Mouse (Mus musculus) erythroblast, adult 5-6 weeks (primary cell): ENCODE results near the gene Pygb. TPM values are rescaled to one million over a fixed set of nuclear protein-coding genes. Genes with fewer than 3 reads are reported as not detected.

Source experiments
- total RNA-seq, 2 experiments: library from RNA; stranded (forward) in 1 of 2; stranded (reverse) in 1 of 2; fragments of 150-400 nt in 1 of 2; fragments of 200-764, 138-1000 nt in 1 of 2; gene quantifications; 2 replicates each; pipeline versions ENCODE4 v1.2.3 to v1.2.4; 2015 to 2017; ENCODE audit warnings: low replicate concordance in 2 of 2

Pygb gene
- total RNA-seq, 2 experiments from 2014 or later, result 2.3 to 8.8 TPM

Other genes starting within 250 kb of the Pygb start
- gene Cst7, start 216.3 kb upstream of the Pygb start, total RNA-seq (2015; ENCODE audit: low replicate concordance), result 45.9 and 54.5 TPM in 2 replicates
- gene Cst7, start 216.3 kb upstream of the Pygb start, total RNA-seq (2017; ENCODE audit: low replicate concordance), result 40.1 and 48.2 TPM in 2 replicates
- gene Apmap, start 178.2 kb upstream of the Pygb start, total RNA-seq (2015; ENCODE audit: low replicate concordance), result 3.6 and 15.9 TPM in 2 replicates
- 14.1 and 20.7 TPM in 2 replicates for gene Apmap, start 178.2 kb upstream of the Pygb start, total RNA-seq (2017; ENCODE audit: low replicate concordance)
- gene Acss1, start 118.2 kb upstream of the Pygb start, total RNA-seq (2015; ENCODE audit: low replicate concordance), result 6.3 and 12.1 TPM in 2 replicates
- 16.0 and 17.6 TPM in 2 replicates for gene Acss1, start 118.2 kb upstream of the Pygb start, total RNA-seq (2017; ENCODE audit: low replicate concordance)
- gene Vsx1, start 97.4 kb upstream of the Pygb start, total RNA-seq (2015; ENCODE audit: low replicate concordance), result not detected in 2 replicates
- 0.14 TPM in 1 of 2 replicates, not detected in the other for gene Vsx1, start 97.4 kb upstream of the Pygb start, total RNA-seq (2017; ENCODE audit: low replicate concordance)
- gene Entpd6, start 37.7 kb upstream of the Pygb start, total RNA-seq (2015; ENCODE audit: low replicate concordance), result 1.3 and 2.3 TPM in 2 replicates
- 0.56 and 2.6 TPM in 2 replicates for gene Entpd6, start 37.7 kb upstream of the Pygb start, total RNA-seq (2017; ENCODE audit: low replicate concordance)
- gene Abhd12, start 118.0 kb downstream of the Pygb start, total RNA-seq (2015; ENCODE audit: low replicate concordance), result 14.6 and 26.1 TPM in 2 replicates
- gene Abhd12, start 118.0 kb downstream of the Pygb start, total RNA-seq (2017; ENCODE audit: low replicate concordance), result 13.4 and 42.8 TPM in 2 replicates
- 6.0 and 21.3 TPM in 2 replicates for gene Gins1, start 118.7 kb downstream of the Pygb start, total RNA-seq (2015; ENCODE audit: low replicate concordance)
- 21.1 and 23.8 TPM in 2 replicates for gene Gins1, start 118.7 kb downstream of the Pygb start, total RNA-seq (2017; ENCODE audit: low replicate concordance)